Mouse (Mus musculus) erythroblast, embryonic 14.5 days (primary cell): Measurements from ENCODE around the gene Glrp1.

Experiments
- GATA1 ChIP-seq: IDR thresholded peaks from 2 replicates; pipeline ENCODE4 v1.6.1; 2012; ENCODE audit warnings: low read length, inconsistent platforms, mixed read lengths
- TAL1 ChIP-seq: IDR thresholded peaks from 3 replicates; pipeline ENCODE4 v1.6.1; 2012; ENCODE audit warnings: low read length, inconsistent platforms, mixed read lengths

GRCm38 (mm10) chr1:88467866-88468265 is 42.0 kb downstream of the Glrp1 start:
- TF ChIP-seq GATA1: no peak
- TF ChIP-seq TAL1: no peak
